Mouse (Mus musculus) testis, adult 2 months (tissue): ENCODE data around the gene Mfsd14a. TPM values are rescaled to one million over a fixed set of nuclear protein-coding genes. Genes with fewer than 3 reads are reported as not detected.

Source experiments
- H3K27ac ChIP-seq: fragments of 200-500 bp; 2 replicates; pipeline ENCODE4 v1.5.1; 2012; ENCODE audit warnings: low read depth, low read length; ENCODE audit not compliant: control insufficient read depth, insufficient read depth
- H3K27me3 ChIP-seq: fragments of 200-500 bp; 2 replicates; pipeline ENCODE4 v1.6.1; 2012; ENCODE audit warnings: mild to moderate bottlenecking, low read length, moderate library complexity; ENCODE audit not compliant: control insufficient read depth, insufficient read depth
- H3K36me3 ChIP-seq: fragments of 200-500 bp; 2 replicates; pipeline ENCODE4 v1.6.1; 2012; ENCODE audit warnings: mild to moderate bottlenecking, low read length; ENCODE audit not compliant: control insufficient read depth, insufficient read depth
- H3K4me1 ChIP-seq: fragments of 200-500 bp; 2 replicates; pipeline ENCODE4 v1.6.1; 2012; ENCODE audit warnings: low read length; ENCODE audit not compliant: control insufficient read depth, insufficient read depth
- H3K4me3 ChIP-seq: fragments of 200-500 bp; 2 replicates; pipeline ENCODE4 v1.5.1; 2012; ENCODE audit warnings: low read depth, mild to moderate bottlenecking, low read length, moderate library complexity, mixed read lengths; ENCODE audit not compliant: control insufficient read depth
- CTCF ChIP-seq: fragments of 200-500 bp; IDR thresholded peaks from 2 replicates; pipeline ENCODE4 v1.5.1; 2012; ENCODE audit warnings: low read depth, mild to moderate bottlenecking, inconsistent platforms, low read length, moderate library complexity; ENCODE audit not compliant: control insufficient read depth, insufficient read depth, insufficient replicate concordance
- POLR2A ChIP-seq: fragments of 200-500 bp; IDR thresholded peaks from 2 replicates; pipeline ENCODE4 v1.6.1; 2012; ENCODE audit warnings: low read depth, mild to moderate bottlenecking, inconsistent platforms, low read length, moderate library complexity; ENCODE audit not compliant: control insufficient read depth
- polyA plus RNA-seq: library from polyadenylated mRNA; depleted of rRNA; stranded (reverse); fragments of >200 nt; gene quantifications from 2 replicates; pipeline ENCODE4 v1.2.3, GENCODE M21; 2012

The Mfsd14a gene
- polyA plus RNA-seq, 1 experiment, result 145 TPM

DNA sequence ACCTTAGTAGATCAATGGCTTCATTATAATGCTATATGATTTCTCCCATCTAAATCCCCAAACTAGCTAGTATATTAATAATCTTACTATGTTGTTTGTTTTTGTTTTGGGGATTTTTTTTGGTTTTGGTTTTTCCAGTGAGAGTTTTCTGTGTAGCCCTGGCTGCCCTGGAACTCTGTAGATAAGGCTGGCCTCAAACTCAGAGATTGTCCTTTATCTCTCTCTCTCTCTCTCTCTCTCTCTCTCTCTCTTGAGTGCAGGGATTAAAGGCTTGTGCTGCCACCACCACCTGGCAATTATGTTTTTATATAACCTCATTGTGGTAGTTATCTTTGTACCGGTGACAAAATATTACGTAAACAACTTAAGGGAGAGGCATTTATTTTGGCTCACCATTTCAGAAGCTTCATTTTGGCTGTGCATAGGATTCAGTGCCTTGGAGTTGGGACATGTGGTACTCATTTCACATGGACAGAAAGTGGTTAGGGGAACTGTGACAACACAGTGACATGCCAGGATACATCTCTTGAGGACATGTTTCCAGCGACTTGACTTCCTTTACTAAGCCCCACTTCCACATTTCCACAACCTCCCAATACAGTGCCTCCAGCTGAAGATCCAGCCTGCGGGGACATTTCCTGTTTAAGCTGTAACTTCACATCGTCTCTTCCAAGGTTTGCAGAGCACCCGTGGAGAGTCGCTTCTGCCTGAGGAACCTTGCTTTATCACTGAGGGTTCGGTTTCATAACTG lies 47.0 kb downstream of the Mfsd14a start:
- no peaks in the 10 kb centered on the region for H3K36me3 ChIP-seq
- H3K27ac ChIP-seq, result no peak overlapping the region
- no peaks in the 10 kb centered on the region for H3K27me3 ChIP-seq
- TF ChIP-seq POLR2A, result no peak
- TF ChIP-seq CTCF, result no peak
- H3K4me3 ChIP-seq, result no peak overlapping the region
- H3K4me1 ChIP-seq, result no peaks in the 10 kb centered on the region

DNA sequence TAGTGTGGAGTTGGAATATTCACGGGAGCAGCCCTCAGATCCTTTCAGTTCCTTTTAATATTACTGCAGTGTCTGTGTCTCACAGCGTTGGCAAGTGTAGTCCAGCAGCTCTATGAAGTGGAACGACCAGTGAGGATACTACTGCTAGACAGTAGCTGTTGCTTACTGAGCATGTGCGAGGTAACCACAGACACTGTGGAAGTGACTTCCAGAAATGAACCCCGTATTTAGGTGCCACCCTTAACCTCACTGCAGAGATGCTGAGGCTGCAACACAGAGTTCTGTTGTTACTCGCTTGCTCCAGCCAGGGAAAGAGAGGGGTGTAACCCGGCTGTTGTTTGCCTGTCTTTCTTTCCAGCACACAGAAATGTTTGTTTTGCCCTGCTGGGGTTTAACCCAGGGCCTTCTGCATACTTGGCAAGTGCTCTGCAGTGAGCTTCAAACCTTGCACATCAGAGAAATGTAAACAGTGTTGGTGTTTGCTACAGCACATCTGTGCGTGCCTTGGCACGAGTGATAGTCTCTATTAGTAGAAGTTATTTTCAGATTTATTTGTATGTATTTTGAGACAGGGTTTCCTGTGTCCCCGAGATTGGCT lies 48.1 kb downstream of the Mfsd14a start, which contains the start of gene Trmt13:
TSS of gene Trmt13 (minus strand) at position 293 of the 598 bp plus-strand sequence.
- no peaks in the 10 kb centered on the region for H3K36me3 ChIP-seq
- no peaks in the 10 kb centered on the region for H3K4me1 ChIP-seq
- H3K27me3 ChIP-seq, result no peaks in the 10 kb centered on the region
- H3K4me3 ChIP-seq, result no peak within 1 kb of the TSS
- H3K27ac ChIP-seq, result no peak within 1 kb of the TSS
- TF ChIP-seq CTCF (no peak), POLR2A (no peak)

DNA sequence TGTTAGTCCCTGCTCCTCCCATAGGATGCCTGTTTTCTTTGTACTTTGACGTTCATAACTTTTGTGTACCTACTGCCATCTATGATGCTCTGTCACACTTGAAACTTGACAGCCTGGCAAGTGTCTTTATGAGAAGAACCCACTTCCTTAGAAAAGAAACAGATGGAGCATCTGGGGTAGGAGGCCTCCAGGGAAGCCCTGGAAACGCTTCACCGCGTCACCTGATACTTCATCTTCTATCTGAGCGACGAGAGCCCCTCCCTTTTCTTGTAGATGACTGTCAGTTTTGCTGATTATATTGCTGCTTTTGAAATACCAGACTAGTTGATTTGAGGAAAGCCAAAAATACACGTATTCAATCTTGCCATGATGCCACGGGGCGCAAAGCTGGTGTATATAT lies 57.9 kb downstream of the Mfsd14a start:
- H3K36me3 ChIP-seq, result peaks cover 1% of the 10 kb centered on the region
- no peaks in the 10 kb centered on the region for H3K4me1 ChIP-seq
- no peak for TF ChIP-seq POLR2A
- TF ChIP-seq CTCF, result no peak
- H3K27ac ChIP-seq, result no peak overlapping the region
- no peak overlapping the region for H3K4me3 ChIP-seq
- H3K27me3 ChIP-seq, result no peaks in the 10 kb centered on the region

DNA sequence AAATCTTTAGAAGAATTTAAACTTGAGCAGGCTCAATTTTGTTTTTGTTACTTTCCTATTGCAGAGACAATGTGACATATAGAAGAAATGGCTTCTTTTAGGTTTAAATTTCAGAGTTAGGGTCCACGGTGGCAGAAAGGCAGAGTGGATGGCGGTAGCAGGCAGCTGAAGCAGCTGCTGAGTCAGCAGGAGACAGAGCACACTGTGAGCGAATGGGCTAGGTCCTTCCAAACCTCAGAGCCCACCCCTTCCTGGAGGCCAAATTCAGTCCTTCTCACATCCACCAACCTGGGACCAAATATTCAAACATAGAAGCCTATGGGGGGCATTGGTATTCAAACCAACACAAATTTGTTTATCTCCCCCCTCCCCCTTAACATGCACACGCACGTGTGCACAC lies 60.7 kb downstream of the Mfsd14a start:
- H3K36me3 ChIP-seq, result no peaks in the 10 kb centered on the region
- H3K27me3 ChIP-seq, result no peaks in the 10 kb centered on the region
- no peaks in the 10 kb centered on the region for H3K4me1 ChIP-seq
- TF ChIP-seq POLR2A (no peak), CTCF (no peak)
- H3K4me3 ChIP-seq, result no peak overlapping the region
- no peak overlapping the region for H3K27ac ChIP-seq

DNA sequence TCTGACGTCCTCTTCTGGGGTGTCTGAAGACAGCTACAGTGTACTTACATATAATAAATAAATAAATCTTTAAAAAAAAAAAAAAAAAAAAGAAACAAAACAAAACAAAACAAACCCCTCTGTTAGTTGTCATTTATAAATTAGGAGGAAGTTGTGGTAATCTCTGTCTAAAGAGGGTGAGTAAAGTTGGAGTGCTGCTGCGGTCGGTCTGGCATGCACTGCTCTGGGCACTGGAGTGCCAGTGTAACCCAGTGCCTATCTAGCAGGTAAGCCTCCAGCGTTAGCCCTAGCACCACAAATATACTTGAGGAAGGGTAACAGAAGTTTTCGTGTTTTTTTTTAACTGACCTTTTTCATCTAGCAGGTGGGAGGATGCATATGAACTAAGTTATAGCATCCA lies 61.5 kb downstream of the Mfsd14a start:
- no peaks in the 10 kb centered on the region for H3K27me3 ChIP-seq
- no peaks in the 10 kb centered on the region for H3K36me3 ChIP-seq
- H3K4me1 ChIP-seq, result no peaks in the 10 kb centered on the region
- no peak overlapping the region for H3K27ac ChIP-seq
- TF ChIP-seq POLR2A (no peak), CTCF (no peak)
- no peak overlapping the region for H3K4me3 ChIP-seq

DNA sequence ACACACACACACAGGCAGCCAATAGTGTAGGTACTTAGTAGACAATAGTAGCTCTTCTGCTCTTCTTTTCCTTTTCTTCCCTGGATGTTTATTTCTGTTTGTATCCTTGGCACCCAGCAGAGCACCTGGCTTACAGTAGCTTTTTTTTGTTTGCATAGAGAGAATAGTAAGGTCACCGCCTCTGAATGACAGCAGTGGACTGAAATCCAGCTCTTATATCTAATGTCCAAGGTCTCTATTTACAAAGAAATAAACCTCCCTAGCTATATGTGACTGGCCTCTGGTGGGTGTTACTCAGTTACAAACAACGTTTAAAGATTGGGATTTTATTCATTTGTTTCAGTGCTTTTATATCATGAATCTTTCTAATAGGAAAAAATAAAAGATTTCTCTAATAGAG lies 62.8 kb downstream of the Mfsd14a start:
- no peak for TF ChIP-seq CTCF
- TF ChIP-seq POLR2A, result no peak
- no peaks in the 10 kb centered on the region for H3K4me1 ChIP-seq

DNA sequence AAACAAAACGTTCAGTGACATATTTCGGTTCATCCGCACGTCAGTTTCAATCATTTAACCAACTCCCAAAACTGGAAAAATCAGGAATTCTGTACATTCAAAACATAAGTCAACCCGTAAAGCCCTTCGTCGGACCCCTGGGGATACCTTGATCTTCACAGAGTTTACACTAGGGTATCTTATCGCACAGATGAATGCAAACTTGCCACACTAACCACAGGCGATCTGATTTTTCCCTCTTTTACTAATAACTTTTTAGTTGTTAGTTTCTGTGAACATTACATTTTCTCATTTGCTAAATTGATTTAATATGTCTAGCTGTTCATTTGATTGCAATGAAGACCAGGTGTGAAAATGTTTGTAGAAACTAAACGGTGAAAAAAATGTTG lies 66.9 kb downstream of the Mfsd14a start:
- peak overlapping the region; percentile 98 for H3K27ac ChIP-seq
- H3K36me3 ChIP-seq, result no peaks in the 10 kb centered on the region
- H3K27me3 ChIP-seq, result no peaks in the 10 kb centered on the region
- TF ChIP-seq CTCF (no peak), POLR2A (no peak)
- no peaks in the 10 kb centered on the region for H3K4me1 ChIP-seq
- peak overlapping the region; percentile 99 for H3K4me3 ChIP-seq

More for the DNA sequence above, 62.8 kb downstream of the Mfsd14a start:
- Histone ChIP-seq H3K4me3 (no peak overlapping the region), H3K27me3 (no peaks in the 10 kb centered on the region), H3K27ac (no peak overlapping the region), H3K36me3 (no peaks in the 10 kb centered on the region)
